Mouse (Mus musculus) right cerebral cortex, postnatal 10 days (tissue): ENCODE results near the gene Hc.

Experiments
- DNase-seq, 2 experiments: peaks; one replicate each; pipeline ENCODE4 v3.0.0; 2021; ENCODE audit warnings: low spot score in 2 of 2

Gene Hc

DNA sequence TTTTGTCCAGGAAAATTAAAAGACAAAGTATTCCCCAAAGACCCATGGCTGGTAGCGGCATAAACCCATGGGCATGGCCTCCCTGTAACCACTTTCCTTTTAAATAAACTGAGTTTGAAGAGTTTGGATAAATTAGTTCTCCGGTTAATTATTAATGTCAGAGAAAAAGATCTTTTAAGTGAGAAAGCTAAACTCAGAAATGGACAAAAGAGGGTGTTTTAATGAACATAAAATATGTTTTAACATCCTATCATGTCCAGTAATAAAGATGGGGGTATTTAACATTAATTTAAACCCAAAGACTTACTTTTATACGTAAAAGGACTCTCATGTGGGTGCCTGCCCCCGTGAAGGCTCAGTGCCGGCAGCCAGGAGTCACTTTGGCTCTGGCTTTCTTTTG lies at the start of gene Hc:
Gene Hc (minus strand): TSS at position 101 of the 400 bp plus-strand sequence.
- no peak for DNase-seq

DNA sequence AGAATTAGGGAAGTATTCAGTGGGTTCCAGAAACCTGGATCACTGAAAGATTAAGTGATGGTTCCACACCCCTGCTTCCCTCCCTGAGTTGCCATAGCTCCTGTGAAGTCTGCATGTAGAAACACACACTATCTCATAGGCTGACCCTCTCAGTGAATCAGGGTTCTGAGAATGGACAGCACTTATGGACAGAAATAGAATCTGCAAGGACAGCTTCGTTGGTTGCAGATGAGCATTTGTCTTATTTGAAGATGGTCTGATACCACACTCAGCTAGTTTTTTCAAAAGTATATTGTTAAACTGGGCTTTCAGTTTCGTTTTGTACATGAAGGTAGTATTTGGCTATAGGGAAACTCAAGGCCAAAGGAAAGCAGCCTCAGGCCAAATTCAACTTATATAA lies 49.3 kb upstream of the Hc start:
- no peak for DNase-seq

DNA sequence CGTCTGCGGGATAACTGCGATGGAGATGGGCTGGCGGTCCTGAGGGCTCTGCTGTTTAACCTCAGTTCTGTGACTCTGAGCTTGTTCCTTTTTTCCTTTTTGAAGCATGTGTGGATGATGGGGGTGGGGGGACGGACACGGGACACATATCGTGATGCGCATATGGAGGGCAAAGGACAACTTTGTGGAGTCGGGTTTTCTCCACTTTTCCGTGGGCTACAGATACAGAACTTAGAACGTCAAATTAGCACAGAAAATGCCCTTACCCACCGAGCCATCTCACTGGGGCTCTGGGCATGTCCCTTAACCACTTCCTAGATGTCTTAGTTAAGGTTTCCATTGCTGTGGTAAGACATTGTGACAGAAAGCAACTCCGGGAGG lies 48.7 kb upstream of the Hc start:
- DNase-seq: no peak

DNA sequence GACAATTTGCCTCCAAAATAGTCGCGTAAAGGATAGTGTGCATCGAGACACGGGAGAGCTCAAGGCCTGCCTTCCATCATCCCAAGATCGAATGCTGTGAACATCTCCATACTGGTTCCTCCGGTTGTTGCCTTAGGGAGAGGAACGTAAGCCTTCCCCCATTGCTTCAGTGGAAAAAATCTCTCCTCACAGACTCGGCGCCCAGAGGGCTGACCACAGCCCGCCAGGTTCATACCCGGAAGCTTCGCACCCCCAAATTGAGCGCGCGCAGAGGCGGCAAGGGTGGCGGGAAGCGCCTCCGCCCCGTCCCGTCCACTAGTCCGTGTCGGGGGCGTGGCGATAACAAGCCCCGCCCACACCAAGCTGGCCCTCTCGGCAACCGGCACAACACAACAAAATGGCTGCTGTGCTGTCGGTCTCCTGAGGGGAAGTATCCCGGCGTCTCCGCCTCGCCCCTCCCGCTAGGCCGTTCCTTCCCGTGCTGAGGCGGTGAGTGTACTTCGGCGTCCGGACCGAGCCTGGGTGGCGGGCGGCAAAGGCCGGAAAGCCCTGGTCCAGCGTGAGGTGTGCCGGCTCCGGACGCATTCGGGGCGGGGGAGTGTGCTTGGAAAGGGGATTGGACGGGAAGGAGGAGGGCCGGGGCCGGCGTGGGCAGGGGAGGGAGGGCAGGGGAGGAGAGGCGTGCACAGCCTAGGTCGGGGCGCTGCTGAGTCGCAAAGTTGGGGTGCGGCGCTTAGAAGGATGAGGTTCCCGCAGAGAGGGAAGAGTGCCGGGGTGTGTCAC lies 48.1 kb upstream of the Hc start, which contains the start of gene Cntrl:
Gene Cntrl (plus strand): TSS at position 352 of the 783 bp plus-strand sequence.
- DNase-seq: peak; percentile 95

DNA sequence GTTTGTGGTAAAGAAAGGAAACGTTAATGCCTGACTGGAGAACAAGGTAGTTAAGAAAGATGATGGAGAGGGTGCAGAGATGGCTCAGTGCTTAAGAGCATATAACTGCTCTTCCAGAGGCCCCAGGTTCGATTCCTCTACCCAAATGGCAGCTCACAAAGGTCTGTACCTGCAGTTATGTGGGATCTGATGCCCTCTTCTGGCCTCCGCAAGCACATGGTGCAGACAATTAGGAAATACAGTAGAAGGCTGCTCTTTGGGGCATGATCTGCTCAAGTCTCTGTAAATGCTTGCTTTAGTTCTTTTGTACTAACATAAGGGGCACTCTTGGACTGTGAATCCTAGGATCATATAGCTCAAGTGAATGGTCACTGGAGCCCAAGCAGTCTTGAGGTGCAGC lies 47.5 kb upstream of the Hc start:
- peak; percentile 67 to 70 for DNase-seq

DNA sequence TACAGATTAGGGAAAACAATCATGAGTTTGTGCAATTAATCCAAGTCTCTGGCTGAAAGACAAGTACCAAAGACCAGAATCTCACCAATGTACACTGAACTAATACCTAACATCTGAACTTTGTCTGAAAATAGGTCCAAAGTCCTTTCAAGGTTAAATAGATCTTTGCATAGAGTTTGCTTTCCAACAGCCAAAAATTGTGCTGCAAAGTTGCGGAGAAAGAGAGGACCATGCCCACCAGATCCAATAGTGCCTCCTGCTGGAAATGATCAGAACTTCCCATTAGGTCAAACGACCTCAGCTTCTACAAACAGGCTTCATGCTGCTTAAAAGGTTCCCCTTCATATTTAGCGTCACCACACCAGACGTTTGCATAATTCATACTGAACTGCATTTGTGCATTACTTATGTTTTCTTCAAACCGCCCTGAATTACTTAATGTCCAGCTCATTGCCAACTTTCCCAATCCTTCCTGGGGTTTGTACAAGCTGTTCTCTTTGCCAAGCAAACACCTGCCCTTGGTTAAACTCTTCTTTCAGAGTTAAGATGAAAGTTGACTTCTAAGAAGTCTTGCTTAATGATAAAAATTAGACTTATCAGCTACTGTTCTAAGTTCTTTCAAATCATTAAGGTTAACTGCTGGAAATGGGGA lies 46.9 kb upstream of the Hc start:
- DNase-seq: peak in 1 of 2 experiments; percentile 25

DNA sequence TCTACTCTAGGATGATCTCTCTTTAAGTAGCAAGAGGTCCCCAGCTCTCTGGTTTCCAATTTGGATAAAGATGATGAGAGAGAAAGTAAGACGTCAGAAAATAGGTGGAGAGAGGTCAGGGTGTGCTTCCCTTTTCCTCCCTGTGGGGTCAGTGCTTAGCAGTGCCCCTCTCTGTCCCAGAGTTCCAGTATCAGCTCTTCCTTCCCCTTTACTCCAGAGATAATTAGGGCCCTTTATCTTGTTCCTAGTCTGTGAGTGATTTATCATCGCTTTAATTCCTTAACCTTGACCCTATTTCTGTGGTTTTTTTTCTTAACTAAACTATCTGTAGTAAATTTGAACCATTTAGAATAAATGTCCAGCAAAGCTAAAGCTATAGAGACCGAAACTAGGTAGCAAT lies 43.6 kb upstream of the Hc start:
- no peak for DNase-seq

DNA sequence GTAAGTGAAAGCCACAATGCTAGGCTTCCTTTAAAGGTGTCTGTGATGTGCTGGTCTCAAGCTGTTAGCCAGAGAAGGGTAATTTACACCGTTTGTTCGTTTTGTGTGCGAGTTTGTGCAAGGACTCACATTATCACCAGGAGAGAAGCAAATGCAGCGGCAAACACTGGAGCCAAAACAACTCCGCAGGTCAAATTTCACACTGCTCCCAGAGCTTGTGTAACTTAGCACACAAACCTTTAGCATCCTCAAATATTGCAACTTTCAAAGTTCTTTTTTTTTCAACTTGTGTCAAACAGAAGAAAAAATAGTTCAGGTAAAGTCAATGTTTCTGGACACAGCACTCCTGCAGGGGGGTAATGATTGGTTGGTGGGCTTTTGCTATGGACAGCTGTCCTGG lies 42.3 kb upstream of the Hc start:
- DNase-seq: no peak

DNA sequence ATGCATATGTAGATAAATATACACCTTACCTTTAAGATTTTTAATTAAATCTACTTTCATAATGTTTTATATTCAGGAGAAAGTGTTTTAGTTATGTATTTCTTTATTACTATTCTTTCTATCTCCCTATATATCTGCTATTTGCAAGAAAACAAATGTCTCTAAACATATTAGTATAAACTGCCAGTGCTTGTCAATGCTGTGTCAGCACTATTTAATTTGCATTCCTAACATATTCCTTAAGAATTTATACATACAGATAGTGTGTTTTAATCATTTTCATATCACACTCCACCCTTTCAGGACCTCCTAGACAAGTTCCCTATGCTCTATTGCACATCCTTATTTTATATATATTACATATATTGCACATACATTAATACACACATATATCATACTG lies 41.5 kb upstream of the Hc start:
- DNase-seq: no peak

DNA sequence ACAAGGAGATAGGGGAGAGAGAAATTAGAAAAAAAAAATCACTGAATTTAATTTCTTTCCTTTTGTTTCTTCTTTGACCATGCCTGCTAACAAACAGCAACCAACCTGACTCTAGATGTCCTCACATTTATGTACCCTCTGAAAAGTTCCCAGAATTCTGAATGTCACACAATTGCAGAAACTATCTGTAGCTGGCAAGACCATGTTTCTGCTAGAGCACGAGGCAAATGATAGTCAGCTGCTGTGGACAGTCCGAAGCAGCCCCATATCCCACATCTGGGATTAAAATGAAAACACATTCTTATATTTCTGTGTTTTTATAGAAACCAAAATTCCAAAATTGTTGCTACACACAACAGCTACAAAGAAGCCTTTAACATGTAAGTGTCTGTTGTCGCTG lies 40.2 kb upstream of the Hc start, which contains the start of gene AI182371:
Gene AI182371 (minus strand): TSS at position 101 of the 400 bp plus-strand sequence.
- DNase-seq: no peak

DNA sequence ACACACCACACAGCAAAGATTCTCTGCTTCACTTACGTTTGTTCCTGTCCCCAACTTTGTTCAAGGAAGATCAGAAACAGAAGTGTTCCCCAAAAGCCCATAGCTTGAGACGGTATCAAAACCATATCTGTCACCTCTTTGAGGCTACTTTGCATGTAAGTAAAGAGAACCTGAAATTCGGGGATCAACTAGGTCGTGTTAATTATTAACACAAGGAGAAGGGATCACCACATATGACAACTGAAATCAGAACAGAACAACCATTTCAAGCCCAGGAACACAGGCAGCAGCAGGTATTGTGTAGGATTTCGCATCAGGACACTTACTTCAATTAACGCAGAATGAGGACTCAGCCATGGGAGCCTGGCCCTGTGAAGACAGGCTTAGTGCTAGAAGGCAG lies 39.3 kb upstream of the Hc start:
- no peak for DNase-seq

DNA sequence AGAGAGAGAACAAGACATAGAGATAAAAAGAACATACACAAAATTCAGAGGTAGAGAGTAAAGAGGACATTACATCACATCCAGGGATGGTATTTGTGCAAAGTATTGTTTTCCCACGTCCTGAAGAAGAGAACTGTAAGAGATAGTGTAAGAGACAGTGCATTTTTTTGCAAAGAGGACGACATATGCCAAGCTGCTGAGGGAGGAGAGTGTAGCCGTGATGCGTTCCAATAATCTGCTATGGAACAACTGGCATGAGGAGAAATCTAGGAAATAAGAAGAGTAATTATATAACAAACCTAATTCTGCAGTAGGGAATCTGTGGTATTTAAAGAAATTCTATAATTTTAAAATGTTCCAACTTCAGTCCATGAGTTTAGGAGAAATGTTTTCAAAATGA lies 26.2 kb upstream of the Hc start:
- DNase-seq: no peak

DNA sequence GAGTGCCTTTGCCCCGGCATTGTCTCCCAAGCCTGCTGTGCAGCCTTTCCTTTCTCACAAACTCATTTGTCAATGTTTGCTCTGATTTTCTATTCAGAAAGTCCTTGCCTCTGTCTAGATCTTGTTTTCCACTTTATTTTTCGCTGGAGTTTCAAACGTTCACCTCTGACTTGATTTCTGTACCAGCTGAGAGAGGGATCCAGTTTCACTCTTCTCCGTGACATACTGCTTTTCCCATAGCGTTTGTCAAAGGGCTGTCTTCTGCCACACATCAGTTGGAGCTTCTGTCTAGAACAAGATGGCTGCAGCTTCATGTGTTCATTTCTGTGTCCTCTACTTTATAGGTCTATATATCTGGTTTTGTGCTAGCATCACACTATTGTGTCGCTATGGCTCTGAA lies 17.9 kb upstream of the Hc start:
- DNase-seq: no peak

DNA sequence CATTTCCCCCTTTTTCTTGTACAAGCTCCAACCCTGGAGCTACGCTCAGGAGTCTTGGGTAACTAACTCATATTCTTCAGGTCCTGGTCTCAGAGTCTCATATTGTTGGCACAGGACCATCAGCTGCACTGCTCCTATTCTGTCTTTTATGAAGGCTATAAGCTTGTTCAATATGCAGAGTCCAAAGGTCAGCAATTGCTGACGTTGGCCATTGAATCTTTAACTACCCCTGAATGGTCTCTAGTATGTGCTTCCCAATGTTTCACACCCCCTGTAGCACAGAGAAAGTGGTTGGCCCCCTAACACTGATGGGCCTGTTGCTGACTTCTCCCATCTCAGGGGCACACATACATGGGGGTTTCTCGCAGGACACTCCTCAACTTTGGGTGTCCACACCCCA lies 13.1 kb upstream of the Hc start:
- DNase-seq: no peak

DNA sequence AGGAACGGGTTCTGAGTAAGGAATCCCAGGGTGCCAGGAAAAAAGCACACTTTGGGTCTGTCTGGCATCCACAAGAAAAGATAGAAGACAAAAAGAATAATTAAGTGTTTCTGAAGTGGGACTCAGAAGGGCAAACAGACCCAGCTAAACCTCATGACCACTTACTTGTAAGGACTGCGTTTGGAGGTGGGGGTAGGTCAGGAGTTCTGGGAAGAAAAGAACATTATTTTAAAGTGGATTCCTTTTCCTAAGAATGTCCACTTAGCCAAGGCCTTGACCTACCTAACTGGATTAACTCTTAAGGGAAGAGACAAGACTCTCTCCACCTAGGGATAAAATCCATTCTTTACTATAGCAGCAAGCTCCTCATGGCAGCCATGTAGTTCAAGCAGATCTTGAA lies 11.3 kb upstream of the Hc start:
- DNase-seq: peak in 1 of 2 experiments; percentile 21

DNA sequence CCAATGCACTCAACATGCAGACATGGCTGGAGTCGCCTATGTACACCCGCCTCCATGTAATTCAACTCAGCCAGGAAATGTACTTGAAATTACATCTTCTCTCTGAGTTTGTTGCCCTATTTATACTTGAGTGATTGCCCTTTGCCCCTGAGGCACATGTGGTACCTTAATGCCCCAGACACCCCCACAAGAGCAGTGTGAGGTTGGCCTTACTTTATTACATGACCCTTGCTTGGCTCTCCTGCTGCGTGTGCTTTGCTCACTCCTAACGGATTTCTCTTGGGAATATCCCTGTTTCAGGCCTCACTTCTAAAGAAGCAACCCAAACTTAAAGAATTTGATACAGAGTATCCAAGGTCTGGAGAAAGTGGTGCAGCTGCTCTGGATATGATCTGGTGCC lies 9.0 kb upstream of the Hc start:
- no peak for DNase-seq

DNA sequence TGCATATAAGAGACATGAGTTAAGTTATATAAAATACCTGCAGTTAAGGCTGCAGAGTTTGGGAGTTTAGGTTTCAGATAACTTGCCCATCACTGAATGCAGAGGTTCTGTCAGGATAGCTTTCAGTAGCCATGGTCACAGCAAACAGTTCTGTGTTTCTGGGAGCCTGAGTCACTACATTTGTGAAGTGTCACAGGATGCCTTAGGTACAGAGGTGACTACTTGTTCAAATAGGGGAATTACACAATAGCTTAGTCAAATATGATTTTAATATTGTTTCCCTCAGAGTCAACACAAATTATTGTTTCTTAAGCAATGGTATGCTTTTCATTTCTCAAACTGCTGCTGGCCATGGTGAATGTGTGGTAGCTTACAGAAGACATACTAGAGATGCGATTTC lies 7.9 kb upstream of the Hc start:
- DNase-seq: no peak

DNA sequence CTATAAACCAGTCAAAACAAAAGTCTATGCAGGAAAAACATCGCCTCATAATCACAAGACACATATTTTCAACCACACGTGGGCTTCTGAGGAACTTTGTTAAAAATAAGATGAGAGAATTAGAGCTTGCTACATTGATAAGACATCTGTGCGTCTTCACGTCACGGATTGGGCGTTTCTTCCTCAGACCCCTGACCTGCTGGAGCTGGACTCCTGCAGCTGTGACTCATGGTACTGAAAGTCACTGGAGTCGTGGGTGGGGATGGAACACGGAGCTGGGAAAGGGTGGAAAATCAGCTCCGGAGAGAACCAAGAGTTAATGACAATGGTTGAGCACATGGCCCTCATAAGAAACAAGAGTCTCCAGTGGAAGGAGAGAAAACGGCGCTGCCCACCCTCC lies 5.9 kb upstream of the Hc start:
- DNase-seq: no peak

DNA sequence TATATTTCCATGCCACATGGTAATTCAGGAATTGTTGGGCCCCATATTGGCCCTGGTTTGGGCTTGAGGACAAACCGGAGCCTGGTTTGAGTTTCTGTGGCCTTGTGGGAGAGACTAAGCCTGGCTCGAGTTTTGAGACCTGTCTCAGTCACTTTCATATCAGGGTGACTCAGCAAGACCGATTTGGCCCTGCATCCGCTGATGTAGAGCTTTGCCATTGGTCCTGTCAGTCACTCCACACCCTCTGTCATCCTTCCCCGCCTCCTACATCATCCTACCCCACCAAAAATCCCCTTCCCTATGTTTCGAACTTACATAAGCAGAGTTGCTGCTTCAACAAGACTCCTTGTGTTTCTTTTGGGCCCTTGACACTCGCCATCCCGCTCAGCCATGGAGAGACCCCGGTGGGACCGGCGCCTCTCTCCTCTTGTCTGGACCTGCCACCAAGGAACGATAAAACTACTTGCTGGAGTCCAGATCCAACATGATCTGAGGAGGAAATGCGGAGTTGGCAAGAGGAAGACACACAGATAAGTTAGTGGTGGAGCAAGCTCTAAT lies 5.4 kb upstream of the Hc start:
- no peak for DNase-seq

DNA sequence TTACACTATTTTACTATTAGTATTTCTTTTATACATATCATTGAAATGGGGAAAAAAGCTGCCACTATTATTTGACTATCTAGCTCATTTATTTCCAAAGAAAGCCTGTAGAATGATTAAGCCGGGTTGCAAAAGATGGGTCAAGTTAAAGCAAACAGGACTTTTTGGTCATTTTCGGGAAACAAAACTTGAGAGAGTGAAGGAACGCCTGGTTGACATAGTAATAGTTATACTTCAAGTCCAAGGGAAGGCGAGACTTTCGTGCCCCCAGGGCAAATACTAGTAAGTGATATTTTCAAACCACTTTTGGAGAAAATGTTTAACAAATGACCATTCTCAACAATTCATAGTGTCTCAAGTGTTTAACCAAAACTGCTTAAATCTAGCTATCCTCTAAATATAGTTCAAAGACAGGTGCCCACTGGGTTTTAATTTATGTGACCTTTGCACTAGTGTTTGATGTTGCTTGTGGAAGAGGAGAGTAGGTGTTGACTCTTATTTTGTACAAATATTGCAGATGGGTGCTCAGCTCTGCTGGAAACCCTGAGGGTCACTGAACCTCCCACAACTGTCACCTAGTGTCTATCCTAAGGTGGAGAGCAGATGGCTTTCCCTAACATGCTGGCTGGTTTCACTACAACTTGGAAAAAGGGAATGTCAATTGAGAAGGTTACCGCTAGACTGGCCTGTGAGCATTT lies 2.2 kb upstream of the Hc start:
- no peak for DNase-seq

DNA sequence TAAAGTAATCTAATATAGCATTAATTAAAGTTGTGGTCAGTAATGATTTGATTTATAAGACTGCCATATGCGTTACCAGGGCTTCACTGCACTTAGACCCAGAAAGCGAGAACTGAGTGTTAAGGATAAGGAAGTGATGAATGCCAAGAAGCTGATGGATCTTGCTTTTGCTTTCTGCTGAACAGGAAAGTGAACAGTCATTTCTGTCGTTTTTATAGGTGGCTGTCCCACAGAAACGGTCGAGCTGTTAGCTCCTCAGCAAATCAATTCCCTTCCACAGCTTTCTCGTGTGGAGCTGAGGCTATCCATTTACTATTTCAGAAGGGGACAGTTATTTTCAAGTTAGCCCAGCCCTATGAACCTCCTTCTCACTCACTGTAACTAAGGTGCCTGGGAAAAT lies 341 bp downstream of the Hc start:
- DNase-seq: no peak

DNA sequence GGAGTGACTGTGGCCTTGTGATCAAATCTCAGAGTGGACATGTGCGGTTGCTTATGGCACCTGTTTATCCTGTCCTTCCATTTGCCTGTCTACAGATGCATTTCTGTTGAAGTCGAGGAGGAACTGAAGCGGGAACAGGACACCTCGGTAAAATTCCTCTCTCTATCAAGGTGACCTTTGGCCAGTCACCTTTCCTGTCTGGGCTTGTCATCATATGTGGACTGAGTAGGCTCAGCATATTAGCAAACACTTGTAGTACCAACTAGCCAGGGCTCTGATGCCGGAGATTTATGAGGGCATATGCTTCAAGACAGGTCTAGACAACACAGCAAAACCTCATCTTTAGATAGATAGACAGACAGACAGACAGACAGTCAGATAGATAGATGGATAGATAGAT lies 982 bp downstream of the Hc start:
- no peak for DNase-seq

DNA sequence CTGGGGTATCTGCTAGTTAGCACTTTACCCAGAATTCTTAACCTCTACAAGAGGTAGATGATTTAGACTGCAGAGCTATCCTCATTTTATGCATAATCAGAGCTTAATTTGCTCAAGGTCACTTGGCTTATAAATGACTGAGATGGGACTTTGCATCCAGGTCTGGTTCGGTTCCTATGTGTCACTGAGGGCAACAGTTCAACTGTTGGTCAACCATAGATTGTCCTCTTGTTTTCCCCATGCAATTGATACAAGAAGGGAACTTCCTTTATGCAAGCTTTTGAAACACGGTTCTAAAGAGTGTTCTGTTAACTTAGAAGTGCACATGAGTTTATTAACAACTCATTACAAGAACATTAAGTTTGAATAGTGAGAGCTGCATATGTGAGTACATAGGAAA lies 2.9 kb downstream of the Hc start:
- DNase-seq: no peak
